Mouse (Mus musculus): Measurements from ENCODE around the gene Pcgf2.
"Not testable (repeated sequence)": the region's sequence is repeated elsewhere in the genome, so short reads cannot be mapped to it uniquely, and the experiment has no call there.

The Pcgf2 gene

DNA sequence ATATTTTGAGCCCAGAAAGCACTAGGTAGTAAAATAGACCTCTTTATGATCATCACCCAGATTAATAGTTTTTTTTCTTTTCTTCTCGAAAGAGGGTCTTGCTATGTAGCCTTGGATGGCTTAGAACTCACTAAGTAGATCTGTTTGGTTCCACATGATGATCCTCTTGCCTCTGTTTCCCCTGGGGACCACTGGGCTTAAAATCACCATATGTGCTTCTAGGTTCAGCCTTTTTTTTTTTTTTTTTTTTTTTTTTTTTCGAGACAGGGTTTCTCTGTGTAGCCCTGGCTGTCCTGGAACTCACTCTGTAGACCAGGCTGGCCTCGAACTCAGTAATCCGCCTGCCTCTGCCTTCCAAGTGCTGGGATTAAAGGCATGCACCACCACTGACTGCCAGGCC, 51.8 kb downstream of the Pcgf2 start:
- not testable (repeated sequence) for DNase-seq

DNA sequence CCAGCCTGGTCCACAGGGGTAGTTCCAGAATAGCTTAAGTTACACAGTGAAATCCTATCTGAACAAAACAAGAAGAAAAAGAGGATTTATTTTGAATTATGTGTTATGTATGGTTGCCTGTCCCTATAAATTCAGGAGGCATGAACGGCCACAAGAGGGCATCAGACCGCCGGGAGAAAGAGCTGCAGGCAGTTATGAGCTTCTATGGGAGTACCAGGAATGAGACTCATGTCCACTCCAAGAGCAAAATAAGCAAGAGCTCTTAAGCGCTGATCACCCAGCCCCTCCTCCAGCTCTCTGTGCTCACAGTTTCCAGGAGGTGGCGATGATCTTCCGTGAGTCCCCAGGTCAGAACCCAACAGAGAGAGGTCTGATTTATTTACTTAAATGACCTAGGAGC, 55.5 kb downstream of the Pcgf2 start:
- DNase-seq: peak; percentile 63 to 85

DNA sequence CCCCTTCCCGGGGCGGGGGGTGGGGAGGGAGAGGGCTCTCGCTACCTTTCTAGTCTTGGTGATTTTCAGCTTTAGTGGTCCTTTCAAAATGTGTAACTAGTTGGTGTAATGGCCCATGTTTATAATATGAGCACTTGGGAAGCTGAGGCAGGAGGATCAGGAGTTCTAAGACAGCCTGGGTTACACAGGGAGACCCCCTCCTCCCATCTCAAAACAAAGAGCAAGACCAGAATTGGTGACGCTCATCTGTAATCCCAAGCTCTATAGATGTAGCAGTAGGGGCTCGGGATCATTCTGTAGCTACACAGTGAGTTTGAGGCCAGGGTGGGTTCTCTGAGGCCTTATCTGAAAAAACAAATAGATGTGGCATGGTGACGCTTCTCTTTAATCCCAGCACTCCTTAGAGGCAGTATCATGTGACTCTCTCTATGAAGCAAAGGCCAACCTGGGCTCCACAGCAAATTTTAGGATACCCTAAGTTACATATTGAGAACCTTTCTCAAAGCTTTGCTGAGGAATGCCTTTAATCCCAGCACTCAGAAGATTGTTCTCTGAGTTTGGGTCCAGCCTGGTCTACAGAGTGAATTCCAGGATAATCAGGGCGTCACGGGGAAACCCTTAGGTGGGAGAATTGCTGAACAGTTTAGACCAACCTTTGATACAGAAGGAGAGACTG, 56.8 kb downstream of the Pcgf2 start:
- no peak for DNase-seq

DNA sequence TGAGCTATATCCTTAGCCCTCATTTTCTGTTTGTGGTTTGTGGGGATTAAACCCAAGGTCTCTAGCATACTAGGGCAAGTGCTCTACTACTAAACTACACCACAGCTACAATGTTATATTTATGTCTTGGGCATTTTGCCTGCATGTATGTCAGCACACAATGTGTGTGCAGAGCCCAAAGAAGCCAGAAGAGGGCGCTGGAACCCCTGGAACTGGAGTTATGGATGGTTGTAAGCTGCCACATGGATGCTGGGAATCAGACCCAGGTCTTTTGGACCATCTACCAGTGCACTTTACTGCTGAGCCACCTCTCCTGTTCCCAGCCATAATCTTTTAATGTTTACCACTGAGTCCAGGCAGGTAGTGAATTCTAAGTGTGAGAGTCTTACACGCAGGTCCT, 57.6 kb downstream of the Pcgf2 start:
- DNase-seq: no peak

DNA sequence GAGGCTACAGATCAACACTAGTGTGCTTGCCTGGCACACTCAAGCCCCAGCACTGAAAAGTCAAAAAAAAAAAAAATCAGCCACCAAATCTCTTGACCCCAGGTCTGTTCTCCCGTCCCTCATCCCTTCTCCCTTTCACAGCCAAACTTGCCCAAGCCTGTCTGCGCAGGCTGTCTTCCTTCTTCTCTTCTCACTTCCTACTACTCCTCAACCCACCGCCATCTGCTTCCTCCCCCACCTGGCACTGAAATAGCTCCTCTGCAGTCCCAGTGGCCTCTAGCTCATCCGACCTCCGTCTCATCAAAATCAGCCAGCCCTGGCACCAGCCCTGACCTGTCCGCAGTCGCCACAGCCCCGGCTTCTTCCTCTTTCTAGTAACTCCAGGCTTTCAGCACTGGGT, 58.6 kb downstream of the Pcgf2 start:
- DNase-seq: no peak
